Mouse (Mus musculus): ENCODE measurements around the gene Nin. TPM values are rescaled to one million over a fixed set of nuclear protein-coding genes. Genes with fewer than 3 reads are reported as not detected.

Nin gene
- polyA plus RNA-seq, 1 experiment: 14.2 TPM

DNA sequence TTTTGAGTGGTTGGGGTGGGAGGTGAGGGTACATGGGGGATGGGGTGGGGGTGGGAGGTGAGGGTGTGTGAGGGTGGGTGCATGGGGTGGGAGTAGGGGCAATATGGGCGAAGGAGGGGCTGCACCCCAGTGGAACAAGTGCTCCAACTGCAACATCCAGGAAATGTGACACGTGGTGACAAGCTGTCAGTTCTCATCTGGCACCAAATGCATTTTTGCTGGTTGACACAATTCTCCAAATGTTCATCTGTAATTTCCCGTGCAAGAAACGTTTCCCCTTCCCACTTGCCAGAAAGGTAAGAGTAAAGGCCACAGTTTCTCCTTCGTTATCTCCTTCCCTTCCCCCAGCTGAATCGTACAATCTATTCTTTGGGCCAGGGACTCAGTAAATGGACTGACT is 7.6 kb downstream of the Nin start:
- H3K27ac ChIP-seq (ENCODE audit: insufficient read depth, low read length): no peak overlapping the region
- no peak overlapping the region for H3K4me3 ChIP-seq (ENCODE audit: insufficient read depth, low read length)
- H3K4me1 ChIP-seq (ENCODE audit: control insufficient read depth, insufficient read depth, low read length): peaks cover 8% of the 10 kb centered on the region
- TF ChIP-seq POLR2A (IDR thresholded peaks at IDR 0.05; ENCODE audit: low read depth, low read length) (no peak), CTCF (IDR thresholded peaks at IDR 0.05; ENCODE audit: borderline replicate concordance, insufficient read depth, low read length) (no peak)

DNA sequence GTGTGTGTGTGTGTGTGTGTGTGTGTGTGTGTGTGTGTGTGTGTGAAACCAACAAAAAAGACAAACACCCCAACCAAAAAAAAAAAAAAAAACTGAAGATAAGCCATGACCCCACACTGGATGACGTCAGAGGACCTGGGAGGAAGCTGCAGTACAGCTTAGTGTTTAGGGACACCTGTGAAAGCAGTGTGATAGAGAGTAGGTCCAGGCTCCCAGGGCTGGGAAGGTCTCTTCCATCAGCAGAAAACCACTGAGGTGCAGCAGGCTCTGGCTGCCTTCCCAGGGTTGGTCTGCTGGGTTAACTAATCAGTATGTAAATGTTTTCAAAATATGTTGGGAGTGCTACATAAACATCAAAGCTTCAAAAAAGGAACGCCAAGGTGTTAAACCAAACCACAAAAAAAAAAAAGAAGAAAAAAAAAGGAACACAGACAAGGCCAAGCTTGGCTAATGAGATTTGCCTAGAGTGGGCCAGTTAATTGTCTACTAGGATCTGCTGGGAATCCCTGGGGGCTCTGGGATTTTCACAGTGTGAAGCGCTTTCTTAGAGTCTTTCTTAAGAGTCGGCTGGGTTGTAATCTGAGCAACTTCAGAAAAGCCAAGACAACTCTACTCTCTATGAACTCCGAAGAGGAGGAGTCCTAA is 8.6 kb downstream of the Nin start:
- TF ChIP-seq CTCF (IDR thresholded peaks at IDR 0.05; ENCODE audit: borderline replicate concordance, insufficient read depth, low read length) (no peak), POLR2A (IDR thresholded peaks at IDR 0.05; ENCODE audit: low read depth, low read length) (no peak)
- Histone ChIP-seq H3K4me1 (ENCODE audit: control insufficient read depth, insufficient read depth, low read length) (peaks cover 8% of the 10 kb centered on the region), H3K4me3 (ENCODE audit: insufficient read depth, low read length) (no peak overlapping the region), H3K27ac (ENCODE audit: insufficient read depth, low read length) (no peak overlapping the region)

DNA sequence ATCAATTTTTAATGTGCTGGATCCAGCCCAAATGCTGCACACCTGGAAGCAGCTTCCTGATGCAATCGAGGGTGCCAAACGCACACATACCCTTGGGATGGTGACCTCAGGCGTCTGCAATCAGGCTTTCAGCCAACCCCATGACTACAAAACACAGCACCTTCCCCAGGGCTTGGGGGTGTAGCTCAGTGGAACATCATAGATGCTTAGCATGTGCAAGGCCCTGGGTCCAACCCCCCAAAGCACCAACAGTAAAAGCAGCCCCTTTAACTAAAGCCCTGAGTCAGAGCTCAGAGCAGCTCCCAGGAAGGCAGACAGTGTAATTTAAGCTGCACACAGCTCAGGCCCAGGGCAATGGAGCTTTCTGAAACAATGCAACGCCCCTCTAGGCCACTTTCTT is 9.3 kb downstream of the Nin start:
- peaks cover 8% of the 10 kb centered on the region for H3K4me1 ChIP-seq (ENCODE audit: control insufficient read depth, insufficient read depth, low read length)
- no peak for TF ChIP-seq POLR2A (IDR thresholded peaks at IDR 0.05; ENCODE audit: low read depth, low read length)
- TF ChIP-seq CTCF (IDR thresholded peaks at IDR 0.05; ENCODE audit: borderline replicate concordance, insufficient read depth, low read length): no peak
- no peak overlapping the region for H3K4me3 ChIP-seq (ENCODE audit: insufficient read depth, low read length)
- H3K27ac ChIP-seq (ENCODE audit: insufficient read depth, low read length): no peak overlapping the region

DNA sequence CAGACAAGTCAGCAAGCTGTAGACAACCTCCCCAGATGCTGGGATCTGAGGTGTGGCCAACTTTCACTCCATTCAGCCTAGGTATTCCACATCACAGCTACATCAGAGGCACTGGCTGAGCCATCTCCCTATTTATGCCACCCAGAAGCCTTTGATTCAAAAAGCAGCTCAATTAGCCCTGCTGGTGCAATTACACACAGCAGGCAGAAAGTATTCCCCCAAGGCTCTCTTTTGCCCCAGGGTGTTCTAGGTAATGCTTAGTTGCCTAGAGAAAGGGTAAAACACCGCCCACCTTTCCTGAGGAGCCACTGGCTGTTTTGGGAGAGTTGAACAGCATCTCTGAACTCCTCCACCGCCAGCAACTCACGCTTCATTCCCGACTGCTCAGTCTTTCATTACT is 10.3 kb downstream of the Nin start:
- TF ChIP-seq CTCF (IDR thresholded peaks at IDR 0.05; ENCODE audit: borderline replicate concordance, insufficient read depth, low read length): no peak
- H3K4me1 ChIP-seq (ENCODE audit: control insufficient read depth, insufficient read depth, low read length): peaks cover 8% of the 10 kb centered on the region

DNA sequence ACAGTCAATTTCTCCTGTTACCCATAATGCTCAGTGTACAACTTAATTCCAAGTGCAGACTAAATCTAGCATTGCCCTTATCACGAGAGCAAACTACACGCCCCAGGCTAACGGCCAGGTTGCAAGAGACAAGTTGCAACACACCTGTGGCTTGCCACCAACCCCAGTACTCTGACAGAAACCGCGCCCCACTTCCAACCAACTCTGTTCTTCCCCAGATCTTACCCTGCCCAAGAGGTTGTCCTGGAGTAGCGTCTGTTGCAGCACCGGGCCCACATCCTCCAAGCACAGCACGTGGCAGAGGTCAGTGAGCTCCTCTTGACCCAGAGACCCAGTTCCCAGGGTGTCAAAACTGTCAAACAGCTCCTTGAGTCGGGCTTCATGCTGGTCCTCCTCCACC is 11.1 kb downstream of the Nin start:
- Histone ChIP-seq H3K27ac (ENCODE audit: insufficient read depth, low read length) (no peak overlapping the region), H3K4me3 (ENCODE audit: insufficient read depth, low read length) (no peak overlapping the region), H3K4me1 (ENCODE audit: control insufficient read depth, insufficient read depth, low read length) (peaks cover 13% of the 10 kb centered on the region)
- no peak for TF ChIP-seq CTCF (IDR thresholded peaks at IDR 0.05; ENCODE audit: borderline replicate concordance, insufficient read depth, low read length)
- TF ChIP-seq POLR2A (IDR thresholded peaks at IDR 0.05; ENCODE audit: low read depth, low read length): no peak

More for the DNA sequence above, 10.3 kb downstream of the Nin start:
- Histone ChIP-seq H3K4me3 (ENCODE audit: insufficient read depth, low read length) (no peak overlapping the region), H3K27ac (ENCODE audit: insufficient read depth, low read length) (no peak overlapping the region)

DNA sequence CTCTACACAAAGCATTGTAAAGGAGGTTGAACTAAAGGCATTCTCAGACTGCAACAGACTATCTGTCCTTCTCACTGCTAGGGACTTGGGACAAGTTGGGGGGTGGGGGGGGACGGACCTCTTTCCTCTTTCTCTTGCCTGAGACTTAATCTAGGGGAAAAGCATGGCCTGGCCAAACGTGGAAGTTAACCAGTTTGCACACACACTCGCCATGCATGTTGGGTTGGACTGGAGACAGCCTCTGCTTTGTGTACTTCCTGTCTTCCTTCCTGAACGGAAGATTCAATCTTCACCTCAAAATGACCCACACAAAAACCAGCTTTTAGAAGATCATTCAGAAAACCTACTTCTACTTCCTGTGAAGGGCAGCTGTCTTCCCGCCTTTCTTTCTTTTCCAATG is 11.7 kb downstream of the Nin start:
- Histone ChIP-seq H3K4me3 (ENCODE audit: insufficient read depth, low read length) (no peak overlapping the region), H3K27ac (ENCODE audit: insufficient read depth, low read length) (no peak overlapping the region), H3K4me1 (ENCODE audit: control insufficient read depth, insufficient read depth, low read length) (peaks cover 13% of the 10 kb centered on the region)
- TF ChIP-seq POLR2A (IDR thresholded peaks at IDR 0.05; ENCODE audit: low read depth, low read length): no peak
- no peak for TF ChIP-seq CTCF (IDR thresholded peaks at IDR 0.05; ENCODE audit: borderline replicate concordance, insufficient read depth, low read length)

DNA sequence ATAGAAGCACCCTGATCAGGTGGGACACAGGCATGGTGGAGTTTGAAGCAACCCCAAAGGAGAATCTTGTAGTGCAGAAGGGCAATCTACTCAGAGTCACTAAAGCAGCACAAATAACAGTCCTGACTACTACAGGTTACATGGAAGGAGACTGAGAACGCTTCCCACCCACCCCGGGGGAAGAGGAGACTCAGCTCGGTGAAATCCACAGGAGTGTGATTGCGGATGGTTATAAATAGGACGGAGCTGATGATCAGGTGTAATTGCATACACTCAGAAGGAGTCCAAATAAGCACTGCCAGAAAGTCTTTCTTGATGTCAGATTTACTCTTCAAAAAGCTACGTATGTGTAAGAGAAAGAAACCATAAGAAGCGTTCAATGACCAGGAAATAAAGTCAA is 15.6 kb downstream of the Nin start:
- no peak overlapping the region for H3K4me3 ChIP-seq (ENCODE audit: insufficient read depth, low read length)
- peaks cover 5% of the 10 kb centered on the region; the same call in 1 of the 2 replicates for H3K4me1 ChIP-seq (ENCODE audit: control insufficient read depth, insufficient read depth, low read length)
- no peak overlapping the region for H3K27ac ChIP-seq (ENCODE audit: insufficient read depth, low read length)
- TF ChIP-seq CTCF (IDR thresholded peaks at IDR 0.05; ENCODE audit: borderline replicate concordance, insufficient read depth, low read length) (no peak), POLR2A (IDR thresholded peaks at IDR 0.05; ENCODE audit: low read depth, low read length) (no peak)

DNA sequence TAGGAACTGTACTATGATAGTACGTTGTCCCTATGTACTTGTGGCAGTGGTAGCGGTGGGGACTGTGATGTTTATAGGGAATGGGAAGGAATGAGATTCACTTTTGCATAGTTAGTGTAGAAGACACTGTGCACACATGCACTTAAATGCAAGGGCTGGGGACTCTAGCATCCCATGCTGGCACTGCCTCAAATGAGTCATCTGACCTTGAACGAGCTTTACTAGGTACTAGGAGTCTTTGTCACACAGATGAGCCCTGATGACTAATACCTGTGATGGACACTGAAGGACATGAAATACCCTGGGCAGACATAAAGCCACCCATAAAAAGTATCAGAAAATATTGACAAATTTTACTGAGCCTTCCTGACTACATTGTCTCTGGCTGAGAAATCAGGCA is 16.2 kb downstream of the Nin start:
- no peak for TF ChIP-seq CTCF (IDR thresholded peaks at IDR 0.05; ENCODE audit: borderline replicate concordance, insufficient read depth, low read length)
- no peak for TF ChIP-seq POLR2A (IDR thresholded peaks at IDR 0.05; ENCODE audit: low read depth, low read length)
- Histone ChIP-seq H3K4me3 (ENCODE audit: insufficient read depth, low read length) (no peak overlapping the region), H3K4me1 (ENCODE audit: control insufficient read depth, insufficient read depth, low read length) (peaks cover 5% of the 10 kb centered on the region; the same call in 1 of the 2 replicates), H3K27ac (ENCODE audit: insufficient read depth, low read length) (no peak overlapping the region)

DNA sequence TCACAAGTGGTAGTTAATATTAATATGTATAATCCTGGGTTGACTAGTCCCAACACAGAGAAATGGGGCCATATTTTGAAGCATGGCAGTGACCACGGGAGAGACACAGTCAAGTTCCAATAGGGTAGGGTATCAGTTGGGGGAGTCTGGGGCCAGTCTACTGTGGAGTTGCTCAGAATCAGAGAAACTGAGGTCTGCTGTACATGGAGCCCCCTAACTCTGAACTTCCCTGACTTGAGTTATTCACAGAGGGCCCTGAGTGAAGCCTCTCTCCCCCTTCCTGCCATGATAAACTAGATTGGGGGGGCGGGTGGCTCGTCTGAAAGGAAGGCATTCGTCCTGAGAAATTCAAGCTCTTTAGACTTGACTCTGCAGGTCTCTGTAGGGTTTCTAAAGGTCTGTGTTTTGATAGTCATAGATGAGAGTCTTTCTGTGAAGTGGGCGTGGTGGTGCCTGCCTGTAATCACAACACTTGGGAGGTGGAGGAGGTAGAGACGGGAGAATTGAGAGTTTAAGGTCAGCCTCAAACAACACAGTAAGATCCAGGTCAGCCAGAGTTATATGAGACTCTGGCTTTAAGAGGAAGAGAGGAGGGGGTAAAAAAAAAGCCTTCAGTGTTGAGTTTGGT is 20.1 kb downstream of the Nin start:
- Histone ChIP-seq H3K27ac (ENCODE audit: insufficient read depth, low read length) (no peak overlapping the region), H3K4me1 (ENCODE audit: control insufficient read depth, insufficient read depth, low read length) (peaks cover 12% of the 10 kb centered on the region), H3K4me3 (ENCODE audit: insufficient read depth, low read length) (no peak overlapping the region)
- TF ChIP-seq CTCF (IDR thresholded peaks at IDR 0.05; ENCODE audit: borderline replicate concordance, insufficient read depth, low read length) (no peak), POLR2A (IDR thresholded peaks at IDR 0.05; ENCODE audit: low read depth, low read length) (no peak)

DNA sequence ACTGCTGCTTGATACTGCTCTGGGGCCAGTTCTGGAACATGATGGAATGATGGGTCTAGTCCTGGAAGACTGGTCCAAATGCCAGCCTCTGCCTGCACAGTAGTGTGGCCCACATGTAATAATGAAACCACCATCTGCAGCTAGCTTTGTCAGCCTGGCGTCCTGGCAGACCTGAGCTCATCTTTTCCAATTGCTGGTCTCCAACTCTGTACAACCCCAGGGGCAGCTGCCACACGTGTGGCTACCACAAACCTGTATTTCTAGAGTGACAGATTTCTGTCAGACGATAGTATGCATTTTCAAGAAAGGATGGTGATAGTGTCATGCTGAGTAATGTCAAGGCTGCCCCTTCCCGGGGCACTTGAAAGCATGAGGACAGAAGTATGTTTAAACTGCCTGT is 25.2 kb downstream of the Nin start:
- no peak for TF ChIP-seq POLR2A (IDR thresholded peaks at IDR 0.05; ENCODE audit: low read depth, low read length)
- TF ChIP-seq CTCF (IDR thresholded peaks at IDR 0.05; ENCODE audit: borderline replicate concordance, insufficient read depth, low read length): no peak
- peaks cover 7% of the 10 kb centered on the region for H3K4me1 ChIP-seq (ENCODE audit: control insufficient read depth, insufficient read depth, low read length)
- H3K4me3 ChIP-seq (ENCODE audit: insufficient read depth, low read length): no peak overlapping the region
- no peak overlapping the region for H3K27ac ChIP-seq (ENCODE audit: insufficient read depth, low read length)
